Mouse (Mus musculus) retina, adult 2 months (tissue): Measurements from ENCODE around the gene Ncam1.

ENCODE experiments used
- DNase-seq: peaks from one replicate; pipeline ENCODE4 v3.0.0-alpha.2; 2012; ENCODE audit warnings: low read depth, low spot score

Gene Ncam1

DNA sequence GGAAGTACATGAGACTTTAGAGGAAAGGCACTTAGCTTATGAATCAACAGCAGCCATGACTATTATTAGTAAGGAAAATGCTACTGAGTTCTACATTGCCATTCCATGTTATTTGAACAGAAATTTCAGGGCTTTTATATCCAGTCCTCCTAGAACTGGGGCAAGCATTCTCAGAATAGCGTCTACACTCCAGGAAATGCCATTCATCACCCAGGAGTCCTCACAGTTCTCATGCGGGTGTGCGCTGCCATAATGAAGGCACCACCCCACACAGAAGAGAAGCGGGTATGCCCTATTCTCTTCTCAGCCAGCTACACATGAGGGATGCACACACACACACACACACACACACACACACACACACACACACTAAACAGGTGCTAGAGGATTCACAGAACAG is 43.5 kb downstream of the Ncam1 start:
- DNase-seq, result no peak

DNA sequence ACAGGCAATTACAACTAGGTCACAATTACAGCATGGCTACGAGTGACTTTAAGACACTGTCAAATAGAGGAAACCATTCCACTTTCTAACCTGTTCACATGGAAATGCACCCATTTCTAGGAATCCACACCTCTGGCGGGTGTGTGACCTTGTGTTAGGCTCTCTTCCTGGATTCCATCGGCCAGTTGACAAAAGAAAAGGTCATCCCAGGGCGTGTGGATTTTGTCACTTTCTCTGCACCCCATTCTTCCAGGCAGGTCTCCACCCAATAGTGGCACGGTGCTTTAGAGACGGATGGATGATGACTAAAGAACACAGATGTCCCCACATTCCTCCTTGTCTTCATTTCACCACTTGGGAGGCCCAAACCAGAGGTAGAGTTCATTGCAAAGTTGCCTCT is 47.3 kb downstream of the Ncam1 start:
- DNase-seq, result no peak

DNA sequence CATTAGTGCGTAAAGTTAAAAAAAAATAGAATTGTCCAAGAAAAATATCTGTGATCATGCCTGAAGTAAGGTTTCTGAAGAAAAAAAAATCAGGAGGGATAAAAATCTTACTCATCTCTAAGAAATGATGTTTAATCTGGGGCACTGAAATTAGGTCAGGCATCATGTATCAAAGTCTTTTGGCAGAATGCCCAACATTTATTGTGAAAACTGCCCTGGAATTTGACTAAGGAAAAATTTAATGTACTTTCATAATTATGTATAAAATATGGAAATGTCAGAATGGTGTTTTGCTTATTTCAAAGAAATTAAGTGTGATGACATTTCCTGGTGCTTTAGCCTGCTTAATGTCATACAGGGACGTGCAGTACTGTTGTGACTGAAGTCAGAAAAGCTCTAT is 52.5 kb downstream of the Ncam1 start:
- DNase-seq, result no peak

DNA sequence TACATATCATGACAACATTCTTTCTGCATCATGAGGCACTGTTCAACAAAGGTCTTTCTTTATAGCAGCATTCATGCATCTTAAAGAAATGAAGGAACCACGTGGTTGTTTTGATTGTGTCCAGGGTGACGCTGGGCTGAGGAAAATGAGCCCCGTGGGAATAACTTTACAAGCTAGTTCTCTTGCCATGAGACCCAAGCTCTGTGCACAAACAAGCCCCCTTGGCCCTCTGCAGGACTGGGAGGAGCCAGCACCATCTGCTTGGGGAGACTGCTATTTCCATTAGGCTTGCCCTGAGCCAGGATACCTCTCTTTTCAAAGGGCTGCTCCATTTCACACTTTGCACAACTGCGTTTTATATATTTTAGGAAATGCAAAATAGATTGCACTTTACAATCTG is 53.0 kb downstream of the Ncam1 start:
- no peak for DNase-seq

DNA sequence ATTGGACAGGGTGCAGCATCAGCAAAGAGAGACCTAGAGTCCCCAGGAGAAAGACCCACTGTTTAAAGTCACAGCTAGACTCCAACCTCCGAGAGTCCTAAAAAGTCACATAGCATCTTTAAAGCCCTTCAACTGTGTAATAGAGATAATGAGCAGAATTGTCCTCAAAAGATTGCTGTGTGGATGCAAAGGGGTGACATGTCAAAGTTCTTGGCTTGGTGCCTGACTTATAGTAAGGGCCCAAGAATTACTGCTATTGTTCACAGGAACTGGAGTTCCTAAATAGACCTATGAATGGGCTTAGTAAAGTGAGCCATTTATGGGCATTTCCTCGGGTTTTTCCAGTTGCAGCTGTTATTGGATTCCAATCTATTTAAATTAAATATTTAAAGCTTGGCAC is 54.4 kb downstream of the Ncam1 start:
- DNase-seq, result no peak

DNA sequence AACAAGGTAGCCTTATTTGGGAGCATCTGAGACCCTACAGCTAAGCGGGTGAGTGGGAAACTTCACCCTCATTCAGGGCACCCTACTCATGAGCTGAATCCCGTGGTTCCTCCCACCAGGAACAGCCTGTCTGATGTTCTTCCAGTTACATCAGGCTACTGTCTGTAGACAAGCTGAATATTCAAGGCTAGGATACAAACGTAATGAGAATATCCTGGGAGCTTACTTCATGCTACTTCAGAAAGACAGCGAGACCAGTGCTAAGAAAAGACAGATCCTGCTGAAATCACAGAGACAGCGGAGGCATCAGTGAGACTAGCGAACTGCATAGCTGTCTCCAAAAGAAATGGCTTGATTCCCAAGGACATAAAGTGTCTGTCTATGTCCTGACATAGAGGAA is 58.8 kb downstream of the Ncam1 start:
- no peak for DNase-seq

DNA sequence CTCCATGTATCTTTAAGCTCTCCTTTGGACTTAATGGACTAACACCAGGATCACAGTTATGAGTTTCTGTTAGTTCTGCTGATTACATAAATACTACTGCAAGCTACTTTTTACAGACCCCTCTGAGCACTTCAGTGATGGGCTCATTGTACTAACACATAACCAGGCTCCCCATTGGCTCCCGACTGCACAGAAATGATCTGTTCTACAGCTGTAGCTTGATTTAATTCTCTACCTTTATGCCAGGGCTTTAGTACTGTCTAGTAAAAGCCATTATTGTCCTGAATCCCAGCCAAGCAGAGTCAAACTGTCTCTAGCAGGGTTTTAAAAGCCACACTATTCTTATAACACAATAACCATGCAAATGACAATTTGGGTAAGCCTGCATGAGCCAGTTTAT is 60.2 kb downstream of the Ncam1 start:
- no peak for DNase-seq

DNA sequence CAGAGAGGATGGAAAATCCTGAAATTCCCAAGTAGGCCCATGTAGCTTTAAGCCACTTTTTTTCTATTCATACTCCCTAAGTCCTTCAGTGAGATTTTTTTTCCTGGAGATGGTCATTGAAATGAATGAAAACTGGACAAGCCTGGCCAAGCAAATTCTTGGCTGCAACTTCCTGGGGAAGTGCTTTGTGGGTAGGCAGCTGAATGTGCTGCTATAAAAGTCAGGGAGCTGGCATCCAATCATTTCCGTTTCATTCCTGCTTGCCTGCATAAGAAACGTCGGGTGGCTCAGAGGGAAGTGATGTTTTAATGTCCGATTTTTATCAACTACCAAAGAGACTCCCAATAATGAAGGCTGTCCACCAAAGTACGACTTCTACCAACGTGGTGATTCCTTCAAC is 61.6 kb downstream of the Ncam1 start:
- DNase-seq, result no peak

DNA sequence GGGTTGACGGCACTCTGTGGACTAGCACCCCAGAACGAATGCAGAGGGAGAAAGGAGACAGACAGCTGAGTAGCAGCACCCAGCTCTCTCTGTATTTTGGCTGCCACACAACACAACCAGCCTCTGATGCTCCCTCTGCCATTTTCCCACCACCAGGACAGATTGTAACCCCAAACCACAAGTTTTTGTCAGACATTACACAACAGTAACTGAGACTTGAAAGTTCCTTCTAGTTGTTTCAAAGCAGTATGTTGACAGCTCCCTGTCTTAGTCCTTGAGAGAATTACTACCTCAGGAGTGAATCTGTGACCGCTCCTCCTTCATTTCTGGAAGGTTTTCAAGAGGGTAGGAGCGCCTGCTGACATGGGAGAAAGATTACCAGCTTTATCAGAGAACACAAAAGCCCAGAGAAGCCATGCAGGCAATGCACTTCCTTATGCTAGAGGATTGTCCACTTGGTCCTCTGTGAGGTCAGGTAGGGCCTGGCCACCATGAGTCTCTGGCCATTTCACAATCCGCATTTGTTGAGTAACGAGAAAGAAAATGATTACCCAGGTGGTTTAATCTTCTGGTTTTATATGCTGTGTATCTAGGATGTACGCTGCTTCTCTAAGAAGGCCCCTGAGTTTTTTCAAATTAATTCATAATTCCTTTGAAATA is 64.2 kb downstream of the Ncam1 start:
- DNase-seq, result no peak

DNA sequence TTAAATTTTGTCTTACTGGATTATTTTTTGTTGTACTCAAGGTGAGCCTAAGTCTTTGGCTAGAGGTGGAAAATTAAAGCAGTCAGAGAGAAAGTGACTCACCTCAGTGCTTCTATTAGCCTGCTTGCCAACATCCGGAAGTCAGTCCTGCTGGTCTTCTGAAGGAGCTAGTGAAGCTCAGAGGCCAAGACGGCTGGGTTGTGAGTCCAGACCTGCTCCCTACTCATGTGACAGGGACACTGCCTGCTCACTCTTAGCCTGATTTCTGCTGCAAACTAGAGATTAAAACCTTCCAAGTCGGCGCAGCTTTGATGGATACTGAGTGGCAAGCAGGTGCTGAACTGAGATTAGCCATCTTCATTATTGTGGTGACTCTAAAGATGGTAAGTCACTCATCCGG is 65.0 kb downstream of the Ncam1 start:
- DNase-seq, result no peak

DNA sequence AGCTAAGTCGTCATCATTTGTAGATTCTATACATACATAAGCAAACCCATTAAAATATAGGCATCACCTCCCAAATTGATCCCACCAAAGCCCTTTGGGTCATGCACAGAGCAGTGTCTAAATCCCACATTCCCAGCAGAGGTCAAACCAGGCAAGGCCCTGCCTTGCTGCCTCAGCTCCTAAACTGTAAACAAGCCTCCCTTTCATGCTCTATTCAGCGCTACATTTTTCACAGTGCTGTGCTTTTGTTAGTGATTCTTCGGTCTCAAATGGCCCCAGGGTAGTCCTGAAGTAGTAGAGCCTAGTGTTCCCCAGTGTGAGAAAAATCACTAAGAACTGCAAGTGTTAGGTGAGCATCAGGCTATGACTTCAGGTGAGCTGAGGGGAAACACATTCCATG is 69.2 kb downstream of the Ncam1 start:
- no peak for DNase-seq

DNA sequence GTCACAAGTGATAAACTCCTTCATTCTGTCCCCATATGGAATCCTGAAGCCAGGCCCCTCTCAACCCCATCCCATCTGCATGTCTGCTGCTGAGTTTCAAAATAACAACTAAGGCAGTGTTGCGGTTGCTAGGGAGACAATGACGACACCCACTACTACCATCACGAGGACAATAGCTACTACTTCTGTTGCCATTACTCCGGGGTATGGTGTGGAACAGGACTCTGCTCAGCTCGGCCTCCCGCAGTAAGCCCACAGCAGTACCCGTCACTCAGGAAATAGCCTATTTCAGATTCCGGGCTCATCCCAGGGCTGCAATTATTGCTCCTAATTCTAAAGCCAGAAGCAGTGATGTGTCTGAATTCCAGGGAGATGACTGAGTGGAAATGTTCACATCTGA is 70.5 kb downstream of the Ncam1 start:
- no peak for DNase-seq

DNA sequence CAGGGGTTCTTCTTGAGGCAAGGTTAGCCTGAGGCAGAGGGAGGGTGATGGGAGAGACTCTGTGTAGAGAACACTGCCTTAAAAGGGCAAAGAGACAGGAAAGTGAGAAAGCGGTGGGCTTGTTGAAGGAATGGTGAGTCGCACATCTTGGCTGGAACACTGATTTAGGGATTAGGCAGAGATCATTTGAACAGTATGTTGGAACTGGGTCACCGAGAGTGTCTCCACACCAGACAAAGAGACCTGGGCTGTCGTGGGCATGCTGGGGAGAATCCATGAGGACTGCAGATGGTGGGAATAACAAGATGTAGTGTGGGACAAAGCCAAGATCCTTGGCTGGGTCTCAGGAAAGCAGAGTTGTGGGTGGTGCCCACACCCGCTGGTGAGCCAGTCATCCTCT is 76.0 kb downstream of the Ncam1 start:
- DNase-seq, result no peak

DNA sequence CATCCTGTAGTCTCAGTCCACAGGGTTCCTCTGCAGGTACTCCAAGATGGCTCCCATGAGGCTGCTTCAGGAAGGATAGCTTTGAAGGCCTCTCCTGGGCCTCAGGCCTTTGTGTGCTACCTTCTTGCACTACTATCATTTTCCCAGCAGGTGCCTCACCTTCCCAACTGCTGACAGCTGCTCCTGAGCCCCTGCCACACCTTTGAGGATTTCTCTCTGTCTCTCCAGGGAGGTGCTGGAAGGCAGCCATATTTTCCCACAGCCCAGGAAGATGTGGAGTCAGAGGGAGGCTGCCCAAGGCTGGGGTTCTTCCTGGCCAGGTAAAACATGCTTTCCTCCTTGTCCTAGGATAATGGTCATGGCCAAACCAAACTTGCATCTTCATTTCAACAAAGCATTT is 83.6 kb downstream of the Ncam1 start:
- DNase-seq, result no peak

DNA sequence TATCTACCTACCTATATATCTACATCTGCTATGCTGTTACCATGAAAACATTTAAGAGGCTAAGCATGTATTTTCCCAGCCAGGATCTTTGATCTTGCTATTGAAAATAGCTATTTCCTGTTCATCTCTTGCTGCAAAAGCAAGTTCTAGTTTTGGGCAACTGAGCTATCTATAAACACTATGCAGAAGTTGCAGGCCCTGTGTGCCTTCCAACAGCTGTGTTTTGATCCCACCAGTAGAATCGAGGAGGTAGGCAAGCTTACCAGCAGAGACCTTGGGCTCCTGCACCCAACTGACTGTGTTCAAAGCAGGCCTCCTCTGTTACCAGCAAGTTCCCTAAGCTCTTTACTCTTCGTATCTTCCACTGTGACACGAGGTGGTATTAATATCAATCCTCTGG is 84.6 kb downstream of the Ncam1 start:
- no peak for DNase-seq

DNA sequence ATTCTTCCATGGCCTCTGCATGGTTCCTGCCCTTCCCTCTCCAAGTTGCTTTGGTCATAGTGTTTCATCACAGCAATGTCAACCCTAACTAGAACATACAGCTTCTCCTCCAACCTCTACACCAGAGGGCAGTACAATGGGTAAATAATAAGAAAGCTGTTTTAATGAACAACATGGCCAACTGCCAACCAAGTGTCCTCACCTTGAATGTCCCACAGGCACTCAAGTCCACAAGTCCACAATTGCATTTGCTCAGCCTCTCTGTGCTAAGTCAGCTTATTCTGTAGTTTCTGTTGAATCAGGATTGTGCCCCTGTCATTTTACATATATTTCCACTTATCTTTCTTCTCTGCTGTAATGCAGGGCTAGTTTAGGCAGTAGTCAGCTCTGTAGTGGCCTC is 91.1 kb downstream of the Ncam1 start:
- DNase-seq, result no peak

DNA sequence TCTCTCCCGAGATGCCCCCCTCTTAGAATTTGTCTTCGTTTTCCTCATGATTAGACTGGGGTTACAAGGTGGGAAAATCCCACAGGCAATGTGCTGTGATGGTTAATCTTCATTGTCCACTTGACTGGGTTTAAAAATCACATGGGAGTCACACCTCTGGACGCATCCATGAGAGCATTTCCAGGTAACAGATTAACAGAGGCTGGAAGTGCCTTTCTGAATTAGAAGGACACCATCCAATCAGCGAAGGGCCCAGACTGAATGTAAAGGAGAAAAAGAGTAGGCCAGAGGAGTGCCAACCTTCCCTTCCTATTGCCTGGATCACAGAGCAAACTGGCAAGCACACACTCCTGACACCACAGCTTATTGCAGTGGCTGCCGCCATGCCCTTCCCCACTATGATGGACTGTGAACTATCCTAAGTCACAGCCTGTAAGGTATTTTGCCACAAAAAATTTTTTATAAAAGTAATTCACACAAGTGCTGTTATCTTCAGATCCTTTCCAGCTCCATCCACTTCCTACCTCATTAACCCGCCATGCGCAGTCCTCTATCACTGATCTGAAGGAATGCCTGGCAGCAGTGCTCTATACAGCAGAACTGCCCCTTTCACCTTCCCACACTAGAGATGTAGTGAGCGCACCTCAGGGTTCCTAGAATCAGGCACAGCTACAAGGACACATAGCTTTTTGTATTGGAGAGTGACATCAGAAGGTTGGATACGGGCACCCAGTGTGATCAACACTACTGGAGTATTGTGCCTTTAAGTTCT is 94.3 kb downstream of the Ncam1 start:
- DNase-seq, result no peak

DNA sequence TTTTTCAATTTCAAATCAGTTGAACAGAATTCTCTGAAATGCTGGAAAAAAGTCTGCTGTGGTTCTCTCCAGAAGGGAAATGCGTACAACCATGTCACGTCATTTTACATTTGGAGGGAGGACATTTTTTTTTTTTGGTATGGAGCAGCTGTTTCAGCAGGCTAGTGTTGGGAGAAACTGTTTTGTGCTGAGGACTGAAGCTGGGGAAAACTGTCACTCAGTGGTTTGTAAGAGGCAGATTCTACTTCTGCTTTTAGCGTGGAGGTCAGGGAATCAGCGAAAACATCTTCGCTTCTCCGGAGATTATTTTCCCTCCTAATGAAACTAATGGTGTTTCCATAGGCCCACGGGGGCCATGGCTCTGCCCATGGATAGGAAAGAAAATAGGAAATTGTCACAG is 103.4 kb downstream of the Ncam1 start:
- no peak for DNase-seq

DNA sequence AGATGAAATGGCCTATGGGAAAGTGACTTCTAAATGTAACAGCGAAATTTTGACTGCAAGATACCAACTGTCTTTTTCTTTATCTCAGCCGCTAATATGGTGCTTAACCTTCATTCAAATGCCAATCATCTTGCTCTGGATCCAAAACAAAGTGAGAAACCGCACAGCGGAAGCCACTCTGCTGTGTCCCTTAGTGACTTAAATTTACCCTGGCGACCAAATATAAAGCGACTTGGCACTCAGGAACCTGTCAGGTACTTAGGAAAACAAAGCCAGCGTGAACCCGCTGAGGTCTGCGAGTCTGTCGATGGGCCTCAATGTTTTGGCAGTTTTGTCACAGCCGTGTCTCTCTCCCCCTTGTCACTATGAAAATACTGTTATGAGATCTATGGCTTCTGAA is 105.9 kb downstream of the Ncam1 start:
- no peak for DNase-seq

DNA sequence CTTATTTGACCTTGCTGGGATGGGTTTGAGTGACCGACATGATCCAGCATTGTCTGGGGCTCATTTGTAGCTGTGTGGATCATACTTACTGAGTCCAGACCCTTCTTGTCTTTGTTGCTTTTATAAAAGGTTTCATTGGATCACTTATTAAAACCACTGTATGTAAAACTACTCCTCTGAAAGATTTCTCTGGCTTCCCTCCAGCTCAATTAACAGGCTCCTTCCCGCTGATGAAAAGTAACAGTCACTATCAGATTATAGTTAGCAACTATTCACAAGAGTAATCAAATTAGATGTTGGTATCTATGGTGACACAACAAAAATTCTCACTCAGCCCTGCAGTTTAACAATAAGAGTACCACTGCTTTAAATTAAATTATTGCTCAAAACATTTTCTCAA is 107.4 kb downstream of the Ncam1 start:
- DNase-seq, result no peak

DNA sequence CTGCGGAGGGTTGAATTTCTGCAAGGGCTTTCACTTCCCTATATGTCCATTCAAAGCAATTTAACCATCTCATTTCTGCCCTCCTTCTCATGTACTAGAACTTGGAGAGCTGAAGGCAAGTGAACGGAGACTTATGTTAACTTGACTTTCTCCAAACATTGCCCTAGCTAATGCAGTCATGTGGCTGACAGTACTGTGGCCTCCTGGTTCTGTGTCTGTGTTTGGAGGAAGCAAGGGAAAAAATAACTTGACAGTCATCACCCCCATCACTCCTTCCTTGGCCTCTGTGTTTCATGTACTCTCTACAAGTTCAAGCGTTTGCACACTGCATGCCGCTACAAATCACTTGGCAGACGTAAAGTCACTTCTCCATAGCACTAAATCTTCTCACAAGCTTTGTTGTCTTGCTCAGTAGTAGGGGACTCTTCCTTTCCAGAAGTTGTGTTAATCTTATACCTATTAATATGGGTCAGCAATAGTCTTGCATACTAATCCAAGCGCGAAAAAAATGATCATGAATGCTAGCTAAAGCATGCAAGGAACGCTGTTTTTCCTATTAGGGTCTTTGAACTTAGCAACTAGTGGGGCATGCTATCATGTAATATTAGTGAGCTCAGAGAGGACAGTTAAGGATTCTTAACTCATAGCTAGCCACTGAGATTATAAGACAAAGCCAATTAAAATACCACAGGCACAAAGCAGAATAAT is 115.0 kb downstream of the Ncam1 start:
- DNase-seq, result no peak

DNA sequence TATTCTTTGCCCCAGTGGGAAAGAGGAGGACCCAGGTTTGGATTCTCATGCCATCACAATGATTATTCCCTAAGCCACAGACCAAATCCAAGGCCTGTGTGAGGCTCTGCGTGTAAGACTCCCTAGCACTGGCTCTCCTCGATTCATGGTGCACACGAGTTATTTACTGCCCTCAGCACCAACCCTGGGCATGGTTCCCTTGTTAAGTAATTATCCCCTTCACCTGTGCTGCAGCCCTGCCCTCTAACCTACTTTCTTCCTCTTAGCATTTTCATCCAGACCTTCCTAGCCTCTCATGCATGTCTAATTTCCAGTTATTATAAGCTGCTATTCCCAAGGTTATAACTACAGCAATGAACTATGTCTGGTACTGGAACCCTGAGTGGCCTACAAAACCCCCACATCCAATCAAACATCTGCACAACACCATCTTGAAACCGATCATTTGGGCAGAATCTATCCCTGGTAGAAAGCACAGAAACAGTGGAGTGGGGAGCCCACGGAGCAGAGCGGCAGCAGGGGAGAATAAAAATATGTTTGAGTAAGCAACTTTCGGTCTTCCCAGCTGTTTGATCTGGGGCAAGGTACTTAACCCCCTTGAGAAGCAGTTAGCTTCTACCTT is 116.8 kb downstream of the Ncam1 start:
- no peak for DNase-seq

DNA sequence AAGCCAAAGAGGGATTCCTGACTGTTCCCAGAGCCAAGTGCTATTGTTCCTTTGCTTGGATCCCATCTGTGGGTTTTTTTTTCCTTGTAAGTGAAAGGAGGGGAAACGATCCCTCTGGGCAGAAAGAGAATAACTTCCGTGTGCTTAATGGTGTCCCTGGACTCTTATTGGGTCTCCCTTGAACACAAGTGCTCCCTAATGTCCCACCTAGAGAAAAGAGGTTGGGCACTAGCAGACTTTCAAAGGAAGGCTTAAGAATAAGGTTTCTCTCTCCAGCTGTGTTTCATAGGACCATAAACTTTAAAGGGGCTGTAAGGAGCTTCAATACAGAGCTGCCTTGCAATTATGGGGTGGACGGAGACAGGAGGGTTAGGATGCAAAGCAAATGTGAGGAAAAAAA is 119.5 kb downstream of the Ncam1 start:
- no peak for DNase-seq
